Mouse (Mus musculus) embryonic facial prominence, embryonic 11.5 days (tissue): Measurements from ENCODE around the gene Cops3. TPM values are rescaled to one million over a fixed set of nuclear protein-coding genes. Genes with fewer than 3 reads are reported as not detected.
"Not testable (repeated sequence)": the region's sequence is repeated elsewhere in the genome, so short reads cannot be mapped to it uniquely, and the experiment has no call there.

Experiments
- ATAC-seq: fragments of 200-750 bp; cut with Nextera tagmentation; replicated peaks from 2 replicates; pipeline ENCODE4 v1.8.0; 2017; ENCODE audit warnings: low read depth; ENCODE audit not compliant: insufficient number of reproducible peaks, low FRiP score, low TSS enrichment
- DNase-seq: peaks from one replicate; pipeline ENCODE4 v3.0.0-alpha.2; 2015; ENCODE audit warnings: low spot score
- H3K27ac ChIP-seq: fragments of 300-500 bp; sonication (generic); replicated peaks from 2 replicates; pipeline ENCODE4 v1.5.1; 2014; ENCODE audit warnings: mild to moderate bottlenecking, low read depth, low read length, control low read depth
- H3K27me3 ChIP-seq: fragments of 300-500 bp; sonication (generic); 2 replicates; pipeline ENCODE4 v1.6.1; 2014; ENCODE audit warnings: mild to moderate bottlenecking, low read length, moderate library complexity, mixed read lengths; ENCODE audit not compliant: control insufficient read depth, insufficient read depth
- H3K36me3 ChIP-seq: fragments of 300-500 bp; sonication (generic); replicated peaks from 2 replicates; pipeline ENCODE4 v1.6.1; 2014; ENCODE audit warnings: low read depth, mild to moderate bottlenecking, low read length, moderate library complexity, mixed read lengths; ENCODE audit not compliant: control insufficient read depth, insufficient read depth
- H3K4me1 ChIP-seq: fragments of 300-500 bp; sonication (generic); 2 replicates; pipeline ENCODE4 v1.6.1; 2014; ENCODE audit warnings: low read length, mixed read lengths; ENCODE audit not compliant: control insufficient read depth, insufficient read depth
- H3K4me2 ChIP-seq: fragments of 300-500 bp; sonication (generic); 2 replicates; pipeline ENCODE4 v1.6.1; 2014; ENCODE audit warnings: low read depth, mild to moderate bottlenecking, control low read depth, low read length, moderate library complexity
- H3K4me3 ChIP-seq: fragments of 300-500 bp; sonication (generic); 2 replicates; pipeline ENCODE4 v1.5.1; 2014; ENCODE audit warnings: low read depth, low read length, control low read depth
- H3K9ac ChIP-seq: fragments of 300-500 bp; sonication (generic); replicated peaks from 2 replicates; pipeline ENCODE4 v1.6.1; 2014; ENCODE audit warnings: mild to moderate bottlenecking, control low read depth, low read length
- H3K9me3 ChIP-seq: fragments of 300-500 bp; sonication (generic); replicated peaks from 2 replicates; pipeline ENCODE4 v1.6.1; 2016; ENCODE audit warnings: mild to moderate bottlenecking, low read length, inconsistent platforms, mixed read lengths; ENCODE audit not compliant: control insufficient read depth
- WGBS: fragments of 180-500 bp; shearing (Covaris S2); extraction: QIAGEN DNeasy Blood & Tissue Kit; methylation state at CpG from one replicate; pipeline ENCODE4 v1.1.7; 2014; 5-methylcytosine and 5-hydroxymethylcytosine counted together
- polyA plus RNA-seq: library from polyadenylated mRNA; unstranded; fragments of >200 nt; fragmentation: Nextera tagmentation; extraction: Ambion mirVana; gene quantifications from 2 replicates; pipeline ENCODE4 v1.2.1, GENCODE M21; 2014

Cops3 gene
- polyA plus RNA-seq, 1 experiment from 2014 or later: 239 TPM

DNA sequence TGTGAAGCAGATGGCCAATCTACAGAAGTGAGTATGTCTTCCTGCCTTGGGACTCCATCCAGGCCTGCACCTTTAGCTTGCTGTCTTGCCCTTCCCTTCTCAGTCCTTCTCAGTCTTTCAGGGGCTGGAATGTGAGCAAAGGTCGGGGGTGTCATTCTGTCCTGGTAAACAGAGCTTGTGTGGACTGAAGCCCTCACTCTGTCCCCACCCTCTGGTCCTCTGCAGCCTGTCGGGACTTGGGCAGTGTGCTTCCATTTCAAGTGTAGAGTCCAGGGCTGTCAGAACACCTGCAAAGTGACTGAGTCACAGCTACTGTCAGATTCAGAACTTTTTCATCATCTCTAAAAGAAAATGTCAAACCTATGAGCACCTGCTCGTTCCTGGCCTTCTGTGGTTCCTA is 13.2 kb upstream of the Cops3 start:
- H3K27ac ChIP-seq: no peak overlapping the region
- 74% methylated on average over 3 of the region's 3 CpGs for WGBS
- H3K9ac ChIP-seq: no peak overlapping the region
- ATAC-seq (no peak), DNase-seq (no peak)
- H3K27me3 ChIP-seq: no peaks in the 10 kb centered on the region
- no peak overlapping the region for H3K4me2 ChIP-seq
- no peak overlapping the region for H3K4me3 ChIP-seq
- no peaks in the 10 kb centered on the region for H3K9me3 ChIP-seq
- no peaks in the 10 kb centered on the region; the same call in 1 of the 2 replicates for H3K4me1 ChIP-seq
- H3K36me3 ChIP-seq: no peaks in the 10 kb centered on the region

DNA sequence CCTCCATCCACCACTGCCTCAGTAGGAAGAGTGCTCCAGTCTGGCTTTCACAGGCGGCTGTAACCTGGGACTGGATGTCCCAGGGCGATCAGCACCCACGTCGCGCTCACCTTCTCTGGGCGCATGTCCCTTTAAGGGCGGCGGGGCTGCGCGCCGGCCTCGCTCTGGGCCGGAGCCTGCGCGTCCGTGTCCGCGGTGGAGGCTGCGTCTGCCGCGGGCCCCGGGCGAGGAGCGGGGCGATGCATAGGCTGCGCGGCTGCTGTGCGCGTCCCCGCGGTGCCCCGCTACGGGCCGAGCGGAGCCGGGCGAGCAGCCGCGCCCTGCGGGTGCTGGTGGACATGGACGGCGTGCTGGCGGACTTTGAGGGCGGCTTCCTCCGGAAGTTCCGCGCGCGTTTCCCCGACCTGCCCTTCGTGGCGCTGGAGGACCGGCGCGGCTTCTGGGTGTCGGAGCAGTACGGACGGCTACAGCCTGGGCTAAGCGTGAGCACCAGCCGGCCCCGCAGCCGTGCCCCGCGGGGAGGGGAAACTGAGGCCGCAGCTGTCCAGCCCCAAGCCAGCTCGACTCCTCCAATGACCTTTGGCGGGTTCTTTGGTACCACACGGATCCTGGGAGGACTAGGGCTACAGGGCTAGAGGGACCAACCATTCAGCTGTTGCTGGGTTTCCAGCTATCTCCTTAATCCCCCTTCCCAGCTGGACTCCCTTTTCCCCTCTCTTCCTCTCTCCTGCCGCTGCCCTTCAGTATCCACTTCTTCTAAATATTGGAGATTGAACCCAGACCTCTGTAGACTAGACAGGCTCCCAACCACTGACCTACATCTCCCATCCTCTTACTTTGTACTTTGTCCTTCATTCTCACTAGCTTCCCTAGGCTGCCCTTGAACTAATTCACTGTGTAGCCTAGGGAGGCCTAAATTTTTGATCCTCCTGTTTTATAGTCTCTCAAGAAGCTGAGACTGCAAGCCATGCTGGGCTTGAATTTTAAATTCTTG is 8.6 kb upstream of the Cops3 start:
- Histone ChIP-seq H3K4me2 (peak overlapping the region; percentile 87), H3K27ac (peak overlapping the region; percentile 79), H3K9ac (peak overlapping the region; percentile 96), H3K9me3 (no peaks in the 10 kb centered on the region), H3K36me3 (no peaks in the 10 kb centered on the region), H3K27me3 (no peaks in the 10 kb centered on the region), H3K4me3 (peak overlapping the region; percentile 86), H3K4me1 (no peaks in the 10 kb centered on the region; the same call in 1 of the 2 replicates)
- DNase-seq (peak; percentile 79), ATAC-seq (peak; percentile 80)
- WGBS: under 1% methylated on average over 69 of the region's 69 CpGs

DNA sequence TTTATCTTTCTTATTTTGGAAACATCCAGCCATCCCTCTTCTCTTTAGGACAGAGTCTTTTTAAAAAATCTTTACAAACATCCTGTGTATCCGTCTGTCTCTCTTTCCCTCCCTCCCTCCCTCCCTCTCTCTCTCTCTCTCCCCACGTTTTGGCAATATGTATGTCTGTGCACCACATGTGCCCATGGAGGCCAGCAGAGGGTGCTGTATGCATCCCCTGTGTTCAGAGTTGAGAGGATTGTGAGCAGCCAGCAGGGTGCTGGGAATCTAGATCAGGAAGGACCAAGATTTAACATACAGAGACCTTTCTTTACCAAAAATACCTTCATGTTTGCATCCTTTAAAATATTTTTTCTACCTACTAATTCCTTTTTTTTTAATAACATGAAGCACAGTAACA is 7.5 kb upstream of the Cops3 start:
- DNase-seq: peak; percentile 72
- H3K9ac ChIP-seq: no peak overlapping the region
- H3K4me2 ChIP-seq: peak overlapping the region; percentile 17; the same call in 1 of the 2 replicates
- H3K36me3 ChIP-seq: no peaks in the 10 kb centered on the region
- no peaks in the 10 kb centered on the region for H3K9me3 ChIP-seq
- no peak overlapping the region for H3K4me3 ChIP-seq
- no peaks in the 10 kb centered on the region for H3K27me3 ChIP-seq
- H3K4me1 ChIP-seq: no peaks in the 10 kb centered on the region; the same call in 1 of the 2 replicates
- 8% methylated on average over 2 of the region's 2 CpGs for WGBS
- no peak for ATAC-seq
- no peak overlapping the region for H3K27ac ChIP-seq

DNA sequence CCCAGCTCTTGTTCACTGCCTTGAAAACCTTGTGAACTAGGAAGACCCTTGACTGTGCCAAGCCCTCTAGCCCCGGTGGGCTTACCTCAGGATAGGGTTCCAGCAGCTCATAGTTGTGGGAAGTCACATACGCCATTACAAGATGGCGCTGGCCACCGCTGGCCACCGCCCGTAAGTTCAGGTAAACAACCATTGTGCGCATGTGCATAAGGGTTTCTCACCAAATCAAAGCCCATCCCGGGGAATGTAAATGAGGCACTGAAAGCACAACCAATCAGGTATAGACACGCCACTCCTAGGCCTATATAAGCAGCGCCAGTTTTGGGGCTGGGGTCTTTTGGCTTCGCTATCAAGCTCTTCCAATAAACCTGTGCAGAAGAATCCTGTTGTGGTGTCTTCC is 6.7 kb upstream of the Cops3 start:
- H3K4me2 ChIP-seq: no peak overlapping the region
- no peaks in the 10 kb centered on the region; the same call in 1 of the 2 replicates for H3K4me1 ChIP-seq
- H3K9ac ChIP-seq: no peak overlapping the region
- WGBS: 95% methylated on average over 11 of the region's 11 CpGs
- no peak overlapping the region for H3K27ac ChIP-seq
- H3K27me3 ChIP-seq: no peaks in the 10 kb centered on the region
- no peak overlapping the region for H3K4me3 ChIP-seq
- H3K9me3 ChIP-seq: no peaks in the 10 kb centered on the region
- ATAC-seq (no peak), DNase-seq (no peak)
- H3K36me3 ChIP-seq: no peaks in the 10 kb centered on the region

DNA sequence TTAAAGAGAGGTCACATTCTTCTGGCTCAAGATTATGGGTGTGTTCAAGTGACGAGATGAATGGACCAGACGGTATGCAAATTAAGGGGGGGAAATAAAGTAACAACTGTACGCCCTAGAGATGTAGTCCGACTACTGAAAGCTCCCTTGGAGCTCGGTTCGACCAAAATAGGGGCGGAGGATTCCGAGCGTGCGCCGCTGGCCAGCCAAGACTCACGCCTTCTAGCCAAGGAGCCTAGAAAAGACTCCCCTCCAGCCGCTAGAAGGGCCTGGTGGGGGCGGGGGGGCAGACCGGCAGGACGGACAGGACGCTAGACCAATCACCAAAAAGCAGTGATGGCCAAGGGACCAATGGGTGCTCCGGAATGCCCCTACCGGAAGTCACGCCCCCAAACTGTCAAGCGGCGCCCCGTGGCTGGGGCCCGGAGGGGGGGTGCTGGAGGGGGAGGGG is 605 bp downstream of the Cops3 start, which contains the start of gene Nt5m:
Gene Nt5m (plus strand): TSS at position 440 of the 451 bp plus-strand sequence.
- H3K4me3 ChIP-seq: peak within 1 kb of the TSS; percentile 84
- peak; percentile 94 for ATAC-seq
- H3K9me3 ChIP-seq: no peaks in the 10 kb centered on the region
- peak within 1 kb of the TSS; percentile 93 for H3K9ac ChIP-seq
- H3K4me2 ChIP-seq: peak within 1 kb of the TSS; percentile 64
- peak; percentile 96 for DNase-seq
- H3K27ac ChIP-seq: peak within 1 kb of the TSS; percentile 92
- H3K4me1 ChIP-seq: no peaks in the 10 kb centered on the region
- under 1% methylated on average over 24 of the region's 24 CpGs for WGBS
- H3K27me3 ChIP-seq: no peaks in the 10 kb centered on the region
- H3K36me3 ChIP-seq: no peaks in the 10 kb centered on the region

DNA sequence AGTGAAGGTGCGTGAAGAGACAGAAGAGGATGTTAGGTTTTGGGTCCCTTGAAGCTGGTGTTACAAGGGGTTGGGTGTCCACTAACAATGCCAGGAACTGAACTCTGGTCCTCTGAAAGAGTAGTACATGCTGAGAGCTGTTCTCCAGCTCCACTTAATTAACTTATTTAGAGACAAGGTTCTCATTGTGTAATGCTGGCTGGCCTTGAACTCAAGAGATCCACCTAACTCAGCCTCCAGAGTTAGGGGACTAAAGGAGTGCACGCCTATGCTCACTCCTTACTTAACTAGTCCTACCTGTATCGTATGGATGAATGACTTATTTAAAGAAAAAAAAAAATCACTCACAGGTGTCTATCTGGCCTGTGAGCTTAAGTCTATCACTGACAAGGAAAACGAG is 1.2 kb downstream of the Cops3 start:
- no peak overlapping the region for H3K27ac ChIP-seq
- peak overlapping the region; percentile 84 for H3K4me3 ChIP-seq
- no peaks in the 10 kb centered on the region for H3K27me3 ChIP-seq
- DNase-seq (no peak), ATAC-seq (no peak)
- H3K36me3 ChIP-seq: no peaks in the 10 kb centered on the region
- H3K4me2 ChIP-seq: peak overlapping the region; percentile 64
- WGBS: 60% methylated on average over 4 of the region's 4 CpGs
- peak overlapping the region; percentile 14; the same call in 1 of the 2 replicates for H3K9ac ChIP-seq
- H3K4me1 ChIP-seq: no peaks in the 10 kb centered on the region
- no peaks in the 10 kb centered on the region for H3K9me3 ChIP-seq

DNA sequence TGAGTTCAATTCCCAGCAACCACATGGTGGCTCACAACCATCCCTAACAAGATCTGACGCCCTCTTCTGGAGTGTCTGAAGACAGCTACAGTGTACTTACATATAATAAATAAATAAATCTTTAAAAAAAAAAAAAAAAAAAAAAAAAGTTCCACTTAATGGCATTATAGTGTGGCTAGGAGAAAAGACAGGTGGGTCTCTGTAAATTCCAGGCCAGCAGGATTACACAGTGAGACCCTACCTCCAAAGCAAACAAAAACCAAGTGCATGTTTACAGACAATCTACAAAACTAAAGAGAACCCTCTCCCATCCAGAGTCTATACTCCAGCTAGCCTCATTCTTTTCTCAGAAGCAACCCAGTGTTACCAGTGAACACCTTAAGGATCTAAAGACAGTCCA is 1.8 kb downstream of the Cops3 start:
- H3K4me3 ChIP-seq, H3K4me2 ChIP-seq, H3K9me3 ChIP-seq, H3K4me1 ChIP-seq, DNase-seq, ATAC-seq, H3K27me3 ChIP-seq, H3K27ac ChIP-seq, H3K36me3 ChIP-seq, H3K9ac ChIP-seq: not testable (repeated sequence)
- no CpG with 5 or more reads among the region's 1 CpGs for WGBS

DNA sequence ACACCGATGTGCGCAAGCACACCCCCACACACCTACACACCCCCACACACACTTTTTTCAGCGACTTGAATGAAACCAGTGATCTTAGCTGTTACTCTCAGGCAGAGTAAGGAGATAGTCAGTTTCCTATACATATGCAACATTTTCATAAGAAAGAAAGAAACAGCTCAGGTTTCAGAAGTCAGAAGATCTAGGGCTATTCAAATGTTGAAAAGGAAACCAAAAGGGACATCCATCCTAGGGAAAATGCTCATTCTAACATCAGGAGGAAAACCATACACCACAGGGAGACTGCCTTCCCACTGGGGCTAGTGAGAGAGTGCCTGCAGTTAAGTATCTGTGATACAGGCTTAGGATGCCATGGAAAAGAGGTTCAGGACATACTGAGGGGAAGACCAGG is 18.0 kb downstream of the Cops3 start:
- Histone ChIP-seq H3K9me3 (no peaks in the 10 kb centered on the region), H3K9ac (no peak overlapping the region), H3K36me3 (peaks cover 27% of the 10 kb centered on the region), H3K27me3 (no peaks in the 10 kb centered on the region), H3K4me2 (no peak overlapping the region), H3K4me1 (no peaks in the 10 kb centered on the region), H3K4me3 (no peak overlapping the region), H3K27ac (no peak overlapping the region)
- 90% methylated on average over 3 of the region's 3 CpGs for WGBS
- no peak for DNase-seq
- no peak for ATAC-seq
